Mouse (Mus musculus) layer of hippocampus, adult 11-12 months (tissue): Measurements from ENCODE around the gene Cacna1b.

Experiments
- DNase-seq: peaks from one replicate; pipeline ENCODE4 v3.0.0; 2022; ENCODE audit warnings: low spot score

The Cacna1b gene

GRCm38 (mm10) chr2:24646452-24647146 lies 116.4 kb downstream of the Cacna1b start:
- DNase-seq: no peak

- no peak for DNase-seq
These were observed 120.1 kb downstream of the Cacna1b start for GRCm38 (mm10) chr2:24642834-24643233.

GRCm38 (mm10) chr2:24638102-24638954 lies 124.6 kb downstream of the Cacna1b start:
- DNase-seq: no peak

GRCm38 (mm10) chr2:24633645-24634044 lies 129.3 kb downstream of the Cacna1b start:
- no peak for DNase-seq

- DNase-seq: no peak
These were observed 145.8 kb downstream of the Cacna1b start for GRCm38 (mm10) chr2:24617141-24617540.

GRCm38 (mm10) chr2:24609789-24610188 lies 153.2 kb downstream of the Cacna1b start:
- DNase-seq: peak; percentile 50

GRCm38 (mm10) chr2:24608765-24609138 lies 154.2 kb downstream of the Cacna1b start:
- no peak for DNase-seq

GRCm38 (mm10) chr2:24607905-24608764 lies 154.8 kb downstream of the Cacna1b start:
- no peak for DNase-seq

GRCm38 (mm10) chr2:24606531-24606930 lies 156.4 kb downstream of the Cacna1b start:
- no peak for DNase-seq

- no peak for DNase-seq
These were observed 157.9 kb downstream of the Cacna1b start for GRCm38 (mm10) chr2:24605096-24605495.

GRCm38 (mm10) chr2:24589426-24589825 lies 173.5 kb downstream of the Cacna1b start:
- DNase-seq: no peak

GRCm38 (mm10) chr2:24587999-24588398 lies 175.0 kb downstream of the Cacna1b start:
- DNase-seq: no peak

- DNase-seq: peak; percentile 73
These were observed 188.3 kb downstream of the Cacna1b start for GRCm38 (mm10) chr2:24574616-24575015.

- no peak for DNase-seq
These were observed 192.0 kb downstream of the Cacna1b start for GRCm38 (mm10) chr2:24570917-24571316.

- peak; percentile 66 for DNase-seq
These were observed 194.4 kb downstream of the Cacna1b start for GRCm38 (mm10) chr2:24568555-24568954.

GRCm38 (mm10) chr2:24562547-24563290 lies 200.2 kb downstream of the Cacna1b start:
- DNase-seq: no peak

- DNase-seq: no peak
These were observed 201.0 kb downstream of the Cacna1b start for GRCm38 (mm10) chr2:24561946-24562345.

GRCm38 (mm10) chr2:24560201-24560600 lies 202.8 kb downstream of the Cacna1b start:
- no peak for DNase-seq

GRCm38 (mm10) chr2:24556347-24556746 lies 206.6 kb downstream of the Cacna1b start:
- DNase-seq: no peak

GRCm38 (mm10) chr2:24553962-24554361 lies 209.0 kb downstream of the Cacna1b start:
- no peak for DNase-seq
